Mouse (Mus musculus) kidney, embryonic 14.5 days (tissue): ENCODE data around the gene Zfp84. TPM values are rescaled to one million over a fixed set of nuclear protein-coding genes. Genes with fewer than 3 reads are reported as not detected.
"Not testable (repeated sequence)": the region's sequence is repeated elsewhere in the genome, so short reads cannot be mapped to it uniquely, and the experiment has no call there.

Experiments
- ATAC-seq: fragments of 200-750 bp; cut with Nextera tagmentation; 2 replicates; pipeline ENCODE4 v1.8.0; 2017; ENCODE audit warnings: moderate number of reproducible peaks, mild to moderate bottlenecking, moderate TSS enrichment, moderate library complexity; ENCODE audit not compliant: low FRiP score, low TSS enrichment
- H3K27ac ChIP-seq: fragments of 300-500 bp; sonication (generic); 2 replicates; pipeline ENCODE4 v1.5.1; 2014; ENCODE audit warnings: low read depth, mild to moderate bottlenecking, low read length, moderate library complexity, mixed read lengths
- H3K27me3 ChIP-seq: fragments of 300-500 bp; sonication (generic); 2 replicates; pipeline ENCODE4 v1.6.1; 2014; ENCODE audit warnings: mild to moderate bottlenecking, low read length; ENCODE audit not compliant: control insufficient read depth, insufficient read depth
- H3K36me3 ChIP-seq: fragments of 300-500 bp; sonication (generic); 2 replicates; pipeline ENCODE4 v1.6.1; 2014; ENCODE audit warnings: low read length, mixed read lengths; ENCODE audit not compliant: control insufficient read depth, insufficient read depth
- H3K4me1 ChIP-seq: fragments of 300-500 bp; sonication (generic); 2 replicates; pipeline ENCODE4 v1.6.1; 2014; ENCODE audit warnings: low read length, mixed read lengths; ENCODE audit not compliant: control insufficient read depth, insufficient read depth
- H3K4me2 ChIP-seq: fragments of 300-500 bp; sonication (generic); replicated peaks from 2 replicates; pipeline ENCODE4 v1.6.1; 2014; ENCODE audit warnings: low read depth, mild to moderate bottlenecking, low read length
- H3K4me3 ChIP-seq: fragments of 300-500 bp; sonication (generic); 2 replicates; pipeline ENCODE4 v1.5.1; 2014; ENCODE audit warnings: mild to moderate bottlenecking, low read length
- H3K9ac ChIP-seq: fragments of 300-500 bp; sonication (generic); 2 replicates; pipeline ENCODE4 v1.6.1; 2014; ENCODE audit warnings: low read depth, mild to moderate bottlenecking, low read length, moderate library complexity
- H3K9me3 ChIP-seq: fragments of 300-500 bp; sonication (generic); 2 replicates; pipeline ENCODE4 v1.6.1; 2016; ENCODE audit warnings: low read length; ENCODE audit not compliant: control insufficient read depth
- WGBS: fragments of 180-500 bp; shearing (Covaris S2); extraction: QIAGEN DNeasy Blood & Tissue Kit; methylation state at CpG from one replicate; pipeline ENCODE4 v1.1.7; 2014; 5-methylcytosine and 5-hydroxymethylcytosine counted together
- polyA plus RNA-seq: library from polyadenylated mRNA; unstranded; fragments of >200 nt; fragmentation: Nextera tagmentation; extraction: Ambion mirVana; gene quantifications from 2 replicates; pipeline ENCODE4 v1.2.1, GENCODE M21; 2014

Gene Zfp84
- 9.1 and 14.3 TPM in 2 replicates for polyA plus RNA-seq

GRCm38 (mm10) chr7:29768090-29768900 is at the start of gene Zfp84:
TSS of gene Zfp84 (plus strand) at chr7:29768552.
- peak within 1 kb of the TSS; percentile 71 for H3K4me2 ChIP-seq
- peak within 1 kb of the TSS; percentile 66 for H3K9ac ChIP-seq
- peak; percentile 96 for ATAC-seq
- H3K36me3 ChIP-seq = peaks cover 15% of the 10 kb centered on the region
- peak within 1 kb of the TSS; percentile 83 for H3K4me3 ChIP-seq
- peak within 1 kb of the TSS; percentile 93 for H3K27ac ChIP-seq
- H3K9me3 ChIP-seq = no peaks in the 10 kb centered on the region
- WGBS = under 1% methylated on average over 32 of the region's 32 CpGs
- peaks cover 8% of the 10 kb centered on the region; the same call in 1 of the 2 replicates for H3K4me1 ChIP-seq
- H3K27me3 ChIP-seq = no peaks in the 10 kb centered on the region

DNA sequence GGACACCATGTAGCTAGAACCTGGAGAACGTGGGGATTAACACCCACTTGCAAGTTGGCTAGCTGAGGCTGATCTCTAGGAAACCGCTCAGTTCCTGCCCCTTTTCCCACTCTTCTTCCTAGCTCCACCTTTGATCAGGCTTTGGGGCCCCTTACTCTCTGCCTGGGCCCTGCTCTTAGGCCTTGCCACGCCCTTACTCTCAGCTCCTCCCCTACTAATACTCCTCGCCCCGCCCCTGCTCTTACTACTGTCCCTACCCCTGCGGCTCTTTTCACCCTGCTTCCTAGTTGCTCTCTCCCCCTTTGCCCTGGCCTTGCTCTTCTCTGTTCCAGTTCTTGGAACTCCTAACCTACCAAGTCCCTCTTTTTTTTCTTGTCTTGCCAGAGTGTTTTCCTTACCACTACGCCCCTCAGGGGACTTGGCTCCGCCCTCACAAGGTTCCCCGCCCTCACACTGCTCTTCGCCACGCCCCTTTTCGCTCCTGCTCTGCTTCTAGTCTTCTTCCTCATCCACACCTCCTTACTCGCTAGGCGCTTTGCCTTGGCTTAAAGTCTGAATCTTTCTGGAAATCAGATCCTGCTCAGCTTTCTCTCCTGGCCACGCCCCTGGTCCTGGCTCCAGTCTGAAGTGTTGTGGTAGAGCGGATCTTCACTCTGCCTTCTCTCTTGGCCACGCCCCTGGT is 42.8 kb upstream of the Zfp84 start:
- H3K4me3 ChIP-seq, H3K27me3 ChIP-seq, H3K4me2 ChIP-seq, H3K4me1 ChIP-seq, H3K27ac ChIP-seq, H3K9ac ChIP-seq, ATAC-seq, H3K9me3 ChIP-seq, H3K36me3 ChIP-seq: not testable (repeated sequence)
- 34% methylated on average over 16 of the region's 17 CpGs for WGBS

- not testable (repeated sequence) for ATAC-seq, H3K4me2 ChIP-seq, H3K27me3 ChIP-seq, H3K4me3 ChIP-seq, H3K9ac ChIP-seq, H3K4me1 ChIP-seq, H3K27ac ChIP-seq, H3K9me3 ChIP-seq, H3K36me3 ChIP-seq
- 61% methylated on average over 11 of the region's 11 CpGs for WGBS
Observed at GRCm38 (mm10) chr7:29726860-29727259, 41.5 kb upstream of the Zfp84 start, which contains the start of gene Catsperg2. TSS of gene Catsperg2 (minus strand) at chr7:29727032.

DNA sequence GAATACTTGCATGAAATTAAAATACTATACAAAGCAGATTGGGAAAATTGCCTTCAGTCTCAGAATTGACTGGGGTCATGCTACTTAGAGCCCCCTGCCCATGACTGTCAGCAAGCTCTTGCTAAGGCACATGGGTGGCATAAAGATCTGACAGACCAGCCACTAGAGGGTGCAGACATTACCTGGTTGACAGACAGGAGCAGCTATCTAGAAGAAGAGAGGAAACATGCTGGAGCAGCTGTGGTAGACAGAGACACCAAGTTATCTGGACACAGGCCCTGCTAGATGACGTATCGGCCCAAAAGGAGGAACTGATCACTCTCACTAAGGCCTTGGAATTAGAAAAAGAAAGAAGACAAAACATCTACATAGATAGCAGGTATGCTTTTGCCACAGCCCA is 40.3 kb upstream of the Zfp84 start:
- Histone ChIP-seq H3K9me3 (peaks cover 13% of the 10 kb centered on the region), H3K4me2 (no peak overlapping the region), H3K36me3 (no peaks in the 10 kb centered on the region), H3K27ac (no peak overlapping the region), H3K27me3 (no peaks in the 10 kb centered on the region), H3K4me1 (no peaks in the 10 kb centered on the region), H3K9ac (no peak overlapping the region), H3K4me3 (no peak overlapping the region)
- 94% methylated on average over 2 of the region's 2 CpGs for WGBS
- ATAC-seq = no peak

DNA sequence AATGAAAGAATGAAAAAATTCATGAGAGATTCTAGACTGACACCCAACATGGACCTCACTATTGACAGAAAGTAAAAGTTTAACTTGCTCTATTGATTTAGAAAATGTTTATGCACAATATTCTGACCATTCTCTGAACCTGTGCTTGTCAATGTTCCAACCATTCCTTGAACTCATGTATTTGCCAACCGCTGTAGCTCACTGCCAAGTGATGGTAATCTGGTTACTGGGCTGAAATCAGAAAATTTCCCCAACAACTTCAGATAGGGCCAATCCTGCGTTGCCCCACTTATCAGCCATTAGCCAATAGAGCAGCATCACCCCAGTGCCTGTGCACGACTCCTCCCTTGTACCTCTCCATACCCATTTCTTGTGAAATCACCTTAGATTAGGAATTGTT is 26.1 kb upstream of the Zfp84 start:
- 92% methylated on average over 3 of the region's 3 CpGs for WGBS
- H3K27ac ChIP-seq = no peak overlapping the region
- H3K4me3 ChIP-seq = no peak overlapping the region
- no peak overlapping the region for H3K4me2 ChIP-seq
- no peaks in the 10 kb centered on the region; the same call in 1 of the 2 replicates for H3K9me3 ChIP-seq
- no peak for ATAC-seq
- no peak overlapping the region for H3K9ac ChIP-seq
- H3K36me3 ChIP-seq = no peaks in the 10 kb centered on the region
- no peaks in the 10 kb centered on the region for H3K27me3 ChIP-seq
- no peaks in the 10 kb centered on the region for H3K4me1 ChIP-seq

- Histone ChIP-seq H3K27me3 (no peaks in the 10 kb centered on the region), H3K9me3 (no peaks in the 10 kb centered on the region; the same call in 1 of the 2 replicates), H3K9ac (no peak overlapping the region), H3K4me2 (no peak overlapping the region), H3K27ac (no peak overlapping the region), H3K4me1 (no peaks in the 10 kb centered on the region), H3K4me3 (no peak overlapping the region), H3K36me3 (no peaks in the 10 kb centered on the region)
- ATAC-seq = no peak
- WGBS = 82% methylated on average over 5 of the region's 5 CpGs
Observed at GRCm38 (mm10) chr7:29760476-29760875, 7.9 kb upstream of the Zfp84 start.

DNA sequence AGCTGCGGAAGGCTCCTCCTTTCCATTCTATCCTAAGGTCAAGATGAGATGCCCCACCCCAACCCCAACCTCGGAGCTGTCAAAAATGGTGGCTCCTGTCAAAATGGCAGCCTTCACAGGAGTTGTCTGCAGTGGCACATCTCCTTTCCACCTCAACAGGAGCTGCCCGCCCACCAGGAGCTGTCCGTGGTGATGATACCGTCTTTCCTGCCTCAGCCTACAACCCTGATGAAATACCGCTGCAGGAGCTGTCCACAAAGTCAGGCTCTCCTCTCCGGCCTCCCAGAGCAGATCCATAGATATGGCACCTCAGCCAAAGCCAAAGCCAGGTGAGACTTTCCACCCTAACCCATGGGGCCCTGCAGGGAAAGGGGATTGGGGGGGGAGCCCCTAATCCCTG is 3.6 kb upstream of the Zfp84 start:
- Histone ChIP-seq H3K27me3 (no peaks in the 10 kb centered on the region), H3K36me3 (no peaks in the 10 kb centered on the region), H3K4me3 (no peak overlapping the region), H3K4me1 (peaks cover 7% of the 10 kb centered on the region; the same call in 1 of the 2 replicates), H3K9ac (no peak overlapping the region), H3K9me3 (no peaks in the 10 kb centered on the region), H3K4me2 (no peak overlapping the region), H3K27ac (no peak overlapping the region)
- ATAC-seq = no peak
- WGBS = 80% methylated on average over 7 of the region's 7 CpGs

- peak overlapping the region; percentile 83 for H3K4me3 ChIP-seq
- H3K27ac ChIP-seq = no peak overlapping the region
- H3K9ac ChIP-seq = peak overlapping the region; percentile 52
- peak overlapping the region; percentile 71 for H3K4me2 ChIP-seq
- peak; percentile 55 for ATAC-seq
- H3K4me1 ChIP-seq = peaks cover 8% of the 10 kb centered on the region; the same call in 1 of the 2 replicates
- 0% methylated on average over 15 of the region's 15 CpGs for WGBS
- H3K36me3 ChIP-seq = peaks cover 11% of the 10 kb centered on the region
- H3K27me3 ChIP-seq = no peaks in the 10 kb centered on the region
- H3K9me3 ChIP-seq = no peaks in the 10 kb centered on the region
Observed at GRCm38 (mm10) chr7:29767058-29767686, 1.2 kb upstream of the Zfp84 start.
